Mouse (Mus musculus) cerebellum, postnatal 25 days (tissue): ENCODE data around the gene Inca1.

ENCODE experiments used
- DNase-seq, 2 experiments: peaks; one replicate each; pipeline ENCODE4 v3.0.0; 2021; ENCODE audit warnings: mixed read lengths in 2 of 2

Inca1 gene

GRCm38 (mm10) chr11:70699722-70700556 lies at the start of gene Inca1, which contains the start of gene Kif1c:
Inca1 (minus strand) TSS chr11:70700155.
Kif1c (plus strand) TSS chr11:70700548.
- DNase-seq = peak; percentile 98

GRCm38 (mm10) chr11:70747876-70748545 lies 48.1 kb upstream of the Inca1 start:
- DNase-seq = no peak

DNA sequence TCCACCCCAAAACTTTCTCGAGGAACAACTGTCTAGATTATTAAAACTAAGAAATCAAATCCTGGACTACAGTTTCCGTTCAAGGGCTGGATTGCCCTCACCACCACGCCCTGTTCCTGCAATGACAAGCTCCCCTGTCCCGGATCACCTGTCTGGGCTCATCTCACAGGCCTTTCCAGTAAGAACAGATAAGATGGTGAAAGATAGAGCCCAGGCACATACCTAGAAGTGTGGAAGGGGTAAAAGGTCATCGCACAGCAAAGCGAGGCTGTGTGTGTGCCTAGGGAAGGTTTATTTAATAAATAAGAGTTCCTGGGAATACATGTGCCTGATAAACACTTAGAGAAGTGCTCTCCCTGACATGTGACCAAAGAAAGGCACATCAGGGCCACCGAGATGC lies 45.7 kb upstream of the Inca1 start:
- no peak for DNase-seq

- DNase-seq = no peak
Measured at GRCm38 (mm10) chr11:70742581-70743459, 42.9 kb upstream of the Inca1 start.

- DNase-seq = peak in 1 of 2 experiments; percentile 26
Measured at GRCm38 (mm10) chr11:70742117-70742516, 42.2 kb upstream of the Inca1 start.

- no peak for DNase-seq
Measured at GRCm38 (mm10) chr11:70741603-70742002, 41.6 kb upstream of the Inca1 start.

GRCm38 (mm10) chr11:70737749-70738148 lies 37.8 kb upstream of the Inca1 start:
- DNase-seq = no peak

DNA sequence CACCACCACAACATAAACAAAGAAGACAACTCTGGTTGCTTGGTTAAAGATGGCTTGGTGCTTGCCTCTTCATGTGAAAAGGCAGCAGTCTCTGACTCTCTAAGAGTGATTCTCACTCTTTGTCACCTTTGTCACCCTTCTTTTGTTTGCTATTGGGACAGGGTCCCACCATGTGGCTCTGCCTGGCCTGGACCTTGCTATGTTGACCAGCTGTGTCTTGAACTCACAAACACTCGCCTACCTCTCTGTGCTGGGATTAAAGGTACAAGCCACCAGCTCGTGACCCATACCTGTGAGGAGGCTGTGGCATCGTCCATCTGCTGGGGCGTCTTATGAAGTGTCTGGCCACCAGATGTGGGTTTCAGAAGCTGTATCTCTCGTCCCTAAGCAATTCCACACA lies 33.3 kb upstream of the Inca1 start:
- no peak for DNase-seq

GRCm38 (mm10) chr11:70731178-70731577 lies 31.2 kb upstream of the Inca1 start:
- peak; percentile 23 to 31 for DNase-seq

DNA sequence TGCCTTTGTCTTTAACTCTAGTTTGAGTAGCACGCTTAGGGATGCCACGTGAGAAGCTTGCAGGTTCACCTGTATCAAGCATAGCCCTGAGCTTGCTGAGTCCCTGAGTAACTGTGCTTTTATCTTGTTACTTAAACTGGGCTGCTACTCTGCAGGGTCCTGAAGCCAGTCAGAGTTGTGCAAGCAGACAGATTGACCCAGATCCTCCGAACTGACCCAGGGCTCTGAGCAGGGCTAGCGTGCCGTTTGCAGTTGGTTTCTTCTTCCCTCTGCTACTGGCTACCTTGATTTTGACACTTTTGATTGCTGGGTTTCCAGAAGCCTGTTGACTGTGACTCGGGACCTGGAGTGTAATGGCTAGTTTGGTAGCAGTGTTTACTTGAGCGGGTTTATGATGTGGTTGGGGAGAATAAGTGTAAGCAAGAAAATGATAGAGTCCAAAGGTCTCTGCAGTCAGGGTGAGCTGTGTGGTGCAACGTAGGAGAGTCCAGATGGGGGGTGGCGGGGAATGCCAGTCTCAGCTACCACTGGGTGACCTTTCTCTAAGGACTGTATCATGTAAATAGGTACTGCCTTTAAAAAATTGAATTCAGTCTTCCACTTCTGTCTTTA lies 30.6 kb upstream of the Inca1 start:
- no peak for DNase-seq

GRCm38 (mm10) chr11:70727385-70727784 lies 27.4 kb upstream of the Inca1 start:
- DNase-seq = no peak

DNA sequence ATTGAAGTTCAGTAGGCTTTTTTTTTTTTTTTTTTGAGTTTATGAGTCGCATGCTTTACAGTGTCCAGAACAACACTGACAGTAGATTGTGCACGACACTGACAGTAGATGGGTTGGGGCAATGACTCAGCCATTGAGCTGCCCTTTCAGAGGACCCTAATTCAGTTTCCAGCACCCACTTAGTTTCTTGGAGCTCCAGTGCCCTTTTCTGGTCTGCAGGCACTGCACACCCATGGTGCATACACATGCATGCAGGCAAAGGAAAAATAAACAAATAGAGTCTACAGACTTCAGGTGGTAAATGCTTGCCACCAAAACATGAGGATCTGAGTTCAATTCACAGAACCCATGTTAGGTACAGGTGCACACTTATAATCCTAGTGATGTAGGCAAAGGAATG lies 26.6 kb upstream of the Inca1 start:
- no peak for DNase-seq

DNA sequence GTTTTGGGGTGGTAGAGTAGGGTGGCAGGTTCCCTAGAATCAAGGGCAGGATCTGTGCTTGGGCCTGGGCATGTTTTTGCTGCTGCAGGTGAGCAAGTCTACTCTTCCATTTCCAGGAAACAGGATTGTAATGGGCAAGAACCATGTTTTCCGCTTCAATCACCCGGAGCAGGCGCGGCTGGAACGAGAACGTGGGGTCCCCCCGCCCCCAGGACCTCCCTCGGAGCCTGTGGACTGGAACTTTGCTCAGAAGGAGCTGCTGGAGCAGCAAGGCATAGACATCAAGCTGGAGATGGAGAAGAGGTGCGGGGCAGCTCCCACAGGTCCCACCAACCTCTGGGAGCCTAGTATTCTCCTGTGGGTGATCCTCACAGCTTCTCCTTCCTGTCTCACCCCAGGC lies 24.8 kb upstream of the Inca1 start:
- DNase-seq = no peak

DNA sequence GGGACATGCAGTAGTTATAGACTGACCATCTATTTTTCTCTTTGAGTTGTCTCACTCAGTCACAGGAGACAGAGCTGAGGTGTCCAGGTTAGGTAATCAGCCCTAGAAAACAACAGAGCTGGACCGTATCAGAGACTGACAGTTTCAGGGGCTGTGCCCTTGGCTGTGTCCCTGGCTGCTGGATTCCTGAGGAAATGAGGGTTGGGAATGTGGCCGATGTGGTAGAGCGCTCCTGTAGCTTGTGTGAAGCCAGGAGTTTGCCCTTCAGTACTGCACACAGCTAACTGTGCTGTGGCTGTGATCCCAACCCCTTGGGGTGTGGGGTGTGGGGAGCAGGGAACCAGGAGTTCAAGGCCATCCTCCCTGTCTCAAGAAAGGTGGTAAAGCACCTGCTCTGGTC lies 21.1 kb upstream of the Inca1 start:
- no peak for DNase-seq

DNA sequence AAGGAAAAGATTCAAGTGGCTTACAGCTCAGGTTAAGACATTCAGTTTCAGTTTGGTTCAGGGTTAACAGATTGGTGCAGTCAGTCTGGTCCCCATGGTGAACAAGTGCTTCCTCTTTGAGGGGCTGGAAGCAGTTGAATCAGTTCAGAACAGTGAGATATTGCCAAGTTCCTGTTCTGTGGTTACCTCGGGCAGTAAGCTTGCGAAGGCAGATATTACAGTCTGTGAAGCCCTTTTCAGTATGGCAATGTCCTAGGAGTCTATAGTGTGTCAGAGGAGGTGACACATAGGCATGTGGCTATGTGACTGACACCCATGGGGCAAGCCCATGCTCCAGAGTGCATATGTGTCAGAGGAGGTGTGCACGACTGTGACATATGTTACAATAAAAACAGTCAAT lies 20.6 kb upstream of the Inca1 start:
- DNase-seq = no peak

DNA sequence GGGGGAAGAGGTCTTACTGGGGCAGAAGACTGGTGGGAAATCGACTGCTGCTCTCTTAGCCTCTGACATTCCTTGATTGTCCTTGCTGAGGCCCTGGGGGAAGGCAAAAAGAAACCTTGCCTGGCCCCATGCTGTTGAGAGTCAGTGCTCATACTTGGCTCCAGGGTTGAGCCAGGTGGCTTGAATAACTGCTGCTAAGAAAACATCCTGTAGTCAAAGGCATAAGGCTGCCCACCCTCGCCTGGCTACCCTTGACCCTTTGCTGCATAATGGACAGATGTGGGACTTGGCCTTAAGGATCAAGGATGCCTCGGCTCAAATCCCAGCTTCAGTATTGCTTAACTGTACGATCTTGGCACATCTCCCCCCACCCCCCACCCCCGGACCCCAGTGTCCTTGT lies 18.5 kb upstream of the Inca1 start:
- no peak for DNase-seq

- no peak for DNase-seq
Measured at GRCm38 (mm10) chr11:70715832-70716231, 15.9 kb upstream of the Inca1 start.

DNA sequence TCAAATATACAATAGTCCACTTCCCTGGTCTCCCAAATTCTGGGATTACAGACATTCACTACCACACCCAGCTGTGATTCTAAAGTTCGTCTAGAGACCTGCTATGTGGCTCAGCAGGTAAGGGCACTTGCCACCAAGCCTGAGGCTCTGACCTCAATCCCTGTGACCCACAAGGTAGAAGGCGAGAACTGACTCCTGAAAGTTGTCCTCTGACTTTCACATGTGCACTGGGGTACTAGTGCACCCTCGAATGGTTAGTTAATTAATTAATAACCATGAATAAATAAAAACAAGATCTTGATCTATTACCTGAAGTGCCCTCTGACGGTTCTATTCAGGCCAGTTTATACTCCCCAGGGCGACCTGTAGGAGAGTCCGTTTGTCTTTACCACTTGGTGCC lies 13.3 kb upstream of the Inca1 start:
- no peak for DNase-seq

DNA sequence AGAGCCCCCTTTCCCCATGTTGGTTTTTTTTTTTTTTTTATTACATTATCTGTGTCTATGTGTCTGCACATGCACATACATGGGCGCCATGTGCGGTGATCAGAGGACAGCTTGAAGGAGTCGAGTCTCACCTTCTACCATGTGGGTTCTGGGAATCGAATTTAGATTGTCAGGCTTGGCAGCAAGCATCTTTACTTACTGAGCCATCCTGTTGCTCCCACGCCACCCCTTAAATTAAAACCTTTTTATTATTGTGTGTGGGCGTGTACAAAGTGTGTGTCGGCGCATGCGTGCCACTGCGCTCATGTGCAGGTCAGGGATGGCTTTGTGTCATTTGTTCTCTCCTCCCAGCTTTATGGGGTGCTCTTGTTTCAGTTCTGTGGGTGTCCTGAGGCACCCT lies 11.1 kb upstream of the Inca1 start:
- DNase-seq = no peak

GRCm38 (mm10) chr11:70706127-70706526 lies 6.2 kb upstream of the Inca1 start:
- DNase-seq = no peak

GRCm38 (mm10) chr11:70702781-70703180 lies 2.8 kb upstream of the Inca1 start:
- DNase-seq = peak in 1 of 2 experiments; percentile 42

- no peak for DNase-seq
Measured at GRCm38 (mm10) chr11:70701984-70702733, 2.2 kb upstream of the Inca1 start.
